Mouse (Mus musculus): ENCODE measurements at regions not wholly inside any gene's neighbourhood (a gene's known extent, or its start where the extent isn't known, plus 50 kb on each side); places are given as distances from the start of the nearest gene placed in this dataset.

GRCm38 (mm10) chr8:87329371-87329770 is 143.0 kb downstream of the Cbln1 start:
- 94% methylated on average over 1 of the region's 1 CpGs for WGBS
- H3K9me3 ChIP-seq = no peaks in the 10 kb centered on the region
- no peaks in the 10 kb centered on the region for H3K36me3 ChIP-seq (replicated peaks)
- H3K4me1 ChIP-seq = 0 out of 2 replicates have a peak, but pooled peaks cover 4% of the 10 kb centered on the region
- DNase-seq (ENCODE audit: extremely low spot score, low spot score) = no peak
- no peak overlapping the region for H3K4me3 ChIP-seq
- H3K27ac ChIP-seq = no peak overlapping the region
- no peaks in the 10 kb centered on the region for H3K27me3 ChIP-seq (ENCODE audit: poor library complexity, severe bottlenecking)

GRCm38 (mm10) chr8:87314570-87314969 is 157.8 kb downstream of the Cbln1 start:
- no peak for DNase-seq (ENCODE audit: extremely low spot score, low spot score)
- Histone ChIP-seq H3K4me3 (no peak overlapping the region), H3K27me3 (ENCODE audit: poor library complexity, severe bottlenecking) (no peaks in the 10 kb centered on the region), H3K4me1 (no peaks in the 10 kb centered on the region), H3K36me3 (replicated peaks) (no peaks in the 10 kb centered on the region), H3K9me3 (no peaks in the 10 kb centered on the region), H3K27ac (no peak overlapping the region)
- WGBS = 85% methylated on average over 3 of the region's 3 CpGs

- H3K27ac ChIP-seq = no peak overlapping the region
- H3K36me3 ChIP-seq (replicated peaks) = no peaks in the 10 kb centered on the region
- H3K27me3 ChIP-seq (ENCODE audit: poor library complexity, severe bottlenecking) = no peaks in the 10 kb centered on the region
- WGBS = 88% methylated on average over 7 of the region's 7 CpGs
- no peak overlapping the region for H3K4me3 ChIP-seq
- no peaks in the 10 kb centered on the region for H3K4me1 ChIP-seq
- H3K9me3 ChIP-seq = no peaks in the 10 kb centered on the region
- no peak for DNase-seq (ENCODE audit: extremely low spot score, low spot score)
These were observed 161.1 kb downstream of the Cbln1 start for GRCm38 (mm10) chr8:87311282-87311681.

- H3K36me3 ChIP-seq (replicated peaks) = no peaks in the 10 kb centered on the region
- H3K27me3 ChIP-seq (ENCODE audit: poor library complexity, severe bottlenecking) = no peaks in the 10 kb centered on the region
- no peak overlapping the region for H3K27ac ChIP-seq
- H3K9me3 ChIP-seq = no peaks in the 10 kb centered on the region
- DNase-seq (ENCODE audit: extremely low spot score, low spot score) = no peak
- no peak overlapping the region for H3K4me3 ChIP-seq
- 85% methylated on average over 3 of the region's 3 CpGs for WGBS
- no peaks in the 10 kb centered on the region for H3K4me1 ChIP-seq
These were observed 164.1 kb downstream of the Cbln1 start for GRCm38 (mm10) chr8:87308311-87308710.

- no peak overlapping the region for H3K4me3 ChIP-seq
- H3K27ac ChIP-seq = no peak overlapping the region
- 89% methylated on average over 6 of the region's 6 CpGs for WGBS
These were observed 167.4 kb downstream of the Cbln1 start for GRCm38 (mm10) chr8:87305001-87305400.

GRCm38 (mm10) chr8:87303522-87303921 is 168.9 kb downstream of the Cbln1 start:
- peaks cover 6% of the 10 kb centered on the region for H3K4me1 ChIP-seq
- WGBS = 91% methylated on average over 5 of the region's 5 CpGs
- no peak for DNase-seq (ENCODE audit: extremely low spot score, low spot score)
- no peaks in the 10 kb centered on the region for H3K9me3 ChIP-seq
- H3K27me3 ChIP-seq (ENCODE audit: poor library complexity, severe bottlenecking) = no peaks in the 10 kb centered on the region
- no peak overlapping the region for H3K4me3 ChIP-seq
- H3K36me3 ChIP-seq (replicated peaks) = no peaks in the 10 kb centered on the region
- H3K27ac ChIP-seq = no peak overlapping the region

More at GRCm38 (mm10) chr8:87305001-87305400, 167.4 kb downstream of the Cbln1 start:
- Histone ChIP-seq H3K9me3 (no peaks in the 10 kb centered on the region), H3K27me3 (ENCODE audit: poor library complexity, severe bottlenecking) (no peaks in the 10 kb centered on the region), H3K4me1 (peaks cover 6% of the 10 kb centered on the region), H3K36me3 (replicated peaks) (no peaks in the 10 kb centered on the region)
- DNase-seq (ENCODE audit: extremely low spot score, low spot score) = no peak

- DNase-seq (ENCODE audit: extremely low spot score, low spot score) = no peak
- no peaks in the 10 kb centered on the region for H3K27me3 ChIP-seq (ENCODE audit: poor library complexity, severe bottlenecking)
- H3K36me3 ChIP-seq (replicated peaks) = no peaks in the 10 kb centered on the region
- 93% methylated on average over 6 of the region's 6 CpGs for WGBS
- H3K9me3 ChIP-seq = no peaks in the 10 kb centered on the region
- no peak overlapping the region for H3K27ac ChIP-seq
- no peak overlapping the region for H3K4me3 ChIP-seq
- peaks cover 6% of the 10 kb centered on the region for H3K4me1 ChIP-seq
These were observed 174.6 kb downstream of the Cbln1 start for GRCm38 (mm10) chr8:87297761-87298160.

- WGBS = 83% methylated on average over 3 of the region's 3 CpGs
These were observed 175.1 kb downstream of the Cbln1 start for GRCm38 (mm10) chr8:87297331-87297730.

GRCm38 (mm10) chr8:87286059-87286458 is 186.3 kb downstream of the Cbln1 start:
- Histone ChIP-seq H3K36me3 (replicated peaks) (no peaks in the 10 kb centered on the region), H3K4me1 (peaks cover 8% of the 10 kb centered on the region; the same call in 1 of the 2 replicates), H3K9me3 (no peaks in the 10 kb centered on the region), H3K4me3 (no peak overlapping the region), H3K27me3 (ENCODE audit: poor library complexity, severe bottlenecking) (no peaks in the 10 kb centered on the region), H3K27ac (no peak overlapping the region)
- 86% methylated on average over 8 of the region's 8 CpGs for WGBS
- no peak for DNase-seq (ENCODE audit: extremely low spot score, low spot score)

More at GRCm38 (mm10) chr8:87297331-87297730, 175.1 kb downstream of the Cbln1 start:
- peaks cover 6% of the 10 kb centered on the region for H3K4me1 ChIP-seq
- H3K27ac ChIP-seq = no peak overlapping the region
- no peak overlapping the region for H3K4me3 ChIP-seq
- H3K36me3 ChIP-seq (replicated peaks) = no peaks in the 10 kb centered on the region
- no peaks in the 10 kb centered on the region for H3K27me3 ChIP-seq (ENCODE audit: poor library complexity, severe bottlenecking)
- DNase-seq (ENCODE audit: extremely low spot score, low spot score) = no peak
- H3K9me3 ChIP-seq = no peaks in the 10 kb centered on the region

- no peak for DNase-seq (ENCODE audit: extremely low spot score, low spot score)
- peaks cover 8% of the 10 kb centered on the region; the same call in 1 of the 2 replicates for H3K4me1 ChIP-seq
- H3K27me3 ChIP-seq (ENCODE audit: poor library complexity, severe bottlenecking) = no peaks in the 10 kb centered on the region
These were observed 188.1 kb downstream of the Cbln1 start for GRCm38 (mm10) chr8:87284356-87284755.

GRCm38 (mm10) chr8:87282511-87282910 is 189.9 kb downstream of the Cbln1 start:
- Histone ChIP-seq H3K4me3 (no peak overlapping the region), H3K36me3 (replicated peaks) (no peaks in the 10 kb centered on the region), H3K27me3 (ENCODE audit: poor library complexity, severe bottlenecking) (no peaks in the 10 kb centered on the region), H3K9me3 (no peaks in the 10 kb centered on the region), H3K4me1 (peaks cover 8% of the 10 kb centered on the region; the same call in 1 of the 2 replicates), H3K27ac (no peak overlapping the region)
- DNase-seq (ENCODE audit: extremely low spot score, low spot score) = no peak
- WGBS = 98% methylated on average over 4 of the region's 4 CpGs

More at GRCm38 (mm10) chr8:87284356-87284755, 188.1 kb downstream of the Cbln1 start:
- no peaks in the 10 kb centered on the region for H3K36me3 ChIP-seq (replicated peaks)
- no peaks in the 10 kb centered on the region for H3K9me3 ChIP-seq
- H3K4me3 ChIP-seq = no peak overlapping the region
- H3K27ac ChIP-seq = no peak overlapping the region
- WGBS = 68% methylated on average over 4 of the region's 4 CpGs

- Histone ChIP-seq H3K27ac (no peak overlapping the region), H3K36me3 (replicated peaks) (no peaks in the 10 kb centered on the region), H3K4me1 (no peaks in the 10 kb centered on the region), H3K27me3 (ENCODE audit: poor library complexity, severe bottlenecking) (0 out of 2 replicates have a peak, but pooled peaks cover under 1% of the 10 kb centered on the region), H3K4me3 (no peak overlapping the region), H3K9me3 (peaks cover 3% of the 10 kb centered on the region; the same call in 1 of the 2 replicates)
- 91% methylated on average over 6 of the region's 6 CpGs for WGBS
- no peak for DNase-seq (ENCODE audit: extremely low spot score, low spot score)
These were observed 199.1 kb downstream of the Cbln1 start for GRCm38 (mm10) chr8:87273328-87273727.

- H3K4me1 ChIP-seq = peaks cover under 1% of the 10 kb centered on the region
- 92% methylated on average over 3 of the region's 3 CpGs for WGBS
These were observed 201.8 kb downstream of the Cbln1 start for GRCm38 (mm10) chr8:87270525-87271187.

More at GRCm38 (mm10) chr8:87270525-87271187, 201.8 kb downstream of the Cbln1 start:
- Histone ChIP-seq H3K4me3 (no peak overlapping the region), H3K36me3 (replicated peaks) (no peaks in the 10 kb centered on the region), H3K27ac (no peak overlapping the region), H3K27me3 (ENCODE audit: poor library complexity, severe bottlenecking) (peaks cover 24% of the 10 kb centered on the region), H3K9me3 (no peaks in the 10 kb centered on the region)
- no peak for DNase-seq (ENCODE audit: extremely low spot score, low spot score)
